Mouse (Mus musculus): Measurements from ENCODE around the gene Trpm5.
A peak's percentile ranks its signal among the peaks of the same experiment; 100 is the strongest.

Trpm5 gene

GRCm38 (mm10) chr7:143094592-143095553, at the start of gene Trpm5:
Gene Trpm5, minus strand, starts transcription at chr7:143094642.
- DNase-seq (ENCODE audit: low spot score in 2 of 2) = peak; percentile 32 to 39

DNA sequence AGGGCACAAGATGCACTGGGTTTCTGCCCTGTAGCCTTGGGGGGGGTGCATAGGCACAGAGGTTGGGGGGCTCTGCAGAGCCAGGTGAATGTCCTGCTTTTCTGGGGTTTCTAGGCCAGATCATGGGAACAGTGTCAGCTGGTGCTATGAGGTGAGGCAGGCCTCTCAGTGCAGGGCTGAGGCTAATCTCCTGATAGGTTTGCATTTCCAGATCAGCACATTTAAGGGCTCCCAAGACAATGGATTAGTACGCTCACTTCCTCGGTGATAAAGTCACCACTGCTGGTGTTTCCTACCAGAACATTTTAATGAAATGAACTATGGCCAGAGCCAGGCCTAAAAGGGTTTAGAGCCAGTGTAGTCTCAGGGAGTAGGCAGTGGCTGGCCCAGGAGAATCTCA, 48.2 kb upstream of the Trpm5 start:
- DNase-seq (ENCODE audit: low spot score in 2 of 2) = no peak

DNA sequence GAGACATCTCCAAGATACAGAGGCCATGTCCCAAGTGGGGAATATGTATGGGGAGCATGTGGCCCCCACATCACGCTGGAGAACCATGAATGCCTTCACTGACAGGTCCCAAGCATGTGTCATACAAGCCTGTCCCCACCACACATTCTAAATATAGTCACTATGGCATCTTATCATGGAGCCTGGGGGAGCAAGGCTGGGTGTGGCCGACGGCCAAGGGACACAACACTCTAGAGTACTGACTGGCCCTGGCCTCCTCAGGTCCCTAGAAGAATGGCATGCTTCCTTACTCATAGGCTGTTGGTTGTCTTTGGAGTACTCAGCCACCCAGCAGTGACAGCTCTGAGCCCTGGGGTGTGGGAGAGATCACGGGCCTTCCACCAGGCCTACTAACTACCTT, 45.5 kb upstream of the Trpm5 start:
- DNase-seq (ENCODE audit: low spot score in 2 of 2) = no peak

- peak; percentile 45 to 60 for DNase-seq (ENCODE audit: low spot score in 2 of 2)
Observed at GRCm38 (mm10) chr7:143138789-143139188, 44.3 kb upstream of the Trpm5 start.

DNA sequence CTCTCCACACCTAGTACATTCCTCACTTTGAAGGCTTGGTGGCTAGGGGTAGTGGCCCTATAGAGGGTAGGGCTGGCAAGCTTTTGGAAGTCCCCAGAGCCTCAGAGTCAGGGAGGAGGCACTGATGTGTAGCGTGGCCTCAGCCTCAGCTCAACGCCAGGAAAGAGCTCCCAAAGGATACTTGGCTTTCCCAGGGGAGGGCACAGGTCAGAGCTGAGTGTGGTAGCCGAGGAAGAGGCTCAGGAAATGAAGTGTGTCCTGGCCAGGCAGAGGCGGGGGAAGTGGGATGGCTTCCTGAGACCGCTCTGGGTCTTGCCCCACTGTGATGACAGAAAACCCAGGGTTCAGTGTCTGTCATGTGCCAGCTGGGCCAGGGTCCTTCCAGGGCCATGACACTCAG, 42.1 kb upstream of the Trpm5 start:
- no peak for DNase-seq (ENCODE audit: low spot score in 2 of 2)

DNA sequence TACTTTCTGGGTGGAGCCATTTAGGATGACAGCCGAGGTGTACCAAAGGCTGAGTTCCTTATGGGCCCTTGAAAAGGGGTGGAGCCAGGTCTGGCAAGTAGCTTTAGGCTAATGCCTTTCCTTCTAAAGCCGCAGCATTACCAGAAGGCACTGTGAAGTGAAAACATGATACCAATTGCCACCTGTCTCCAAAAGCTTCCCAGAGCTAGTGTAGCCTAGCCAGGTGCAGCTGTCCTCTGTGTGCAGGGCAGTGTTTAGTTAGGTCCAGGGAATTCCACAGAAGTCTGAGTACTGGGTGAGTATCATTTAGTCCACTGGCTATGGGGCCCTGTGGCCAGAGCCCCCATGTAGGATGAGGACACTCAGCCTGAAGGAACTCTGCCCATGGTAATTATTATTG, 41.7 kb upstream of the Trpm5 start:
- no peak for DNase-seq (ENCODE audit: low spot score in 2 of 2)

GRCm38 (mm10) chr7:143132815-143133214, 38.4 kb upstream of the Trpm5 start:
- no peak for DNase-seq (ENCODE audit: low spot score in 2 of 2)

DNA sequence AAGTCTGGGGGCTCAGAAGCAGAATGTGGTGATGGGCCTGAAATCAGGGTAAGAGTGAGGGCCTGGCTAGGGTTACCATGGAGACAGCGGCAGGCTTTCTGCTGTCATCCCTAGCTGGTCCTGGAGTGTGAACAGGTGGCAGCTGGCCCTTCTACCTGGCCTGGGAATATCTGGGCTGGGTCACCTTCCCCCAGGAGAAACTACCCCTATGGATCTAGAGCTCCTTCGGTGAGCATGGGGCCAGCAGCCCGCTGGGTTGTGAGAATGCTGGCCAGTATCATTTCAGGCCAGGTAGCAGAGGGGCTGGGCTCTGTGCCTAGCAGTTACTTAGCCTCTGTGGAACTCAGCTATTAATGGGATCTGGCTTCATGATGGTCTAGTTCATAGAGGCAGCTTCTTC, 30.5 kb upstream of the Trpm5 start:
- no peak for DNase-seq (ENCODE audit: low spot score in 2 of 2)

GRCm38 (mm10) chr7:143123876-143124669, 29.6 kb upstream of the Trpm5 start:
- no peak for DNase-seq (ENCODE audit: low spot score in 2 of 2)

DNA sequence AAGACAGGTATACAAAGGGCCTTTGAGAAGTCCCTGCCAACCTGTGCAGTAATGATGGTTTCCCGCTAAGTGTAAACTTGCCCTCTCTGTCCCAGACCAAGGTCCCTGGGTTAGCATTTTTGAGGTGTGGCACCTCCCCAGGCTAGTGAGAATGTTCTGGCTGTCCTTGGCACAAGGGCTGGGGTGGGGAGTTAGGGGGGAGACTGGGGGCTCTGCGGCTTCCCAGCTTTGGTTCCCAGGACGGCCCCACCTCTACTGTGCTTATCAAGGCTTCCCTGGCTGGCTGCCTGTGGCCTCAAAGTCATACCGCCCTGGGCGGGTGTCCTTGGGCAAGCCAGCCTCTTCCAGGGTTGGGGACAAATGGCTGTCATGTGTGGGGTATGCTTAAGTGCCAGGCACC, 27.7 kb upstream of the Trpm5 start:
- no peak for DNase-seq (ENCODE audit: low spot score in 2 of 2)

- DNase-seq (ENCODE audit: low spot score in 2 of 2) = no peak
Observed at GRCm38 (mm10) chr7:143119826-143120225, 25.4 kb upstream of the Trpm5 start.

- DNase-seq (ENCODE audit: low spot score in 2 of 2) = no peak
Observed at GRCm38 (mm10) chr7:143119407-143119806, 25.0 kb upstream of the Trpm5 start.

DNA sequence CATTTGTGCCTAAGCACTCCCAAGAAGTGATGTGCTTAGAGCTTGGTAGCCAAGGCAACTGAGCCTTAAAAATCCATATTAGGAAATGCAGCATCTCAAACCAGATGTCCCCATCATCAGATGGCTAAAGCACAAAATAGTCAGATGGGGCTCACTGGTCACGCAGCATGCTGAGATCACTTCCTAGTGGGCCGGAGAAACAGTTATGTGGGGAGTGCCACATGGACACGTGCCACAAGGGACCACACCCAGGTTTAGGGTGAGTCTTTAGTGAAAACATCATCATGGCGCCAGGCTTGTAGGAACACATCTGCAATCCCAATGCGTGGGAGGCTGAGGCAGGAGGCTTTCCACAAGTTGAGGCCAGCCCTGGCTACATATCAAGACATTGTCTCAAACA, 22.1 kb upstream of the Trpm5 start:
- DNase-seq (ENCODE audit: low spot score in 2 of 2) = no peak

DNA sequence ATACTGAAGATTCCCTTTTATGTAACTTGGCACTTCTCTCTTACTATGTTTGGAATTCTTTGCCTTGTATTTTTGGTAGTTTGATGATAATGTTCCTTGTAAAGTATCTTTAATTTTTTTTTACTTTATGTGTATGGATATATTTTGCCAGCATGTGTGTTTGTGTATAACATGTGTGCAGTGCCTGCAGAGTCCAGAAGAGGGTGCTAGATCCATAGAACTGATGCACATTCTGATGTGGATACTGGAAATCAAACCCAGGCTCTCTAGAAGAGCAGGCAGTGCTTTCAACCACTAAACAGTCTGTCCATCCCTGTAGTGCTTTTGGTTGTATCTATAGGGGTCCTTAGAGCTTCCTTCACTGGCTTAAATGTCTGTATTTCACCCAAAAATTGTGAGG, 20.3 kb upstream of the Trpm5 start:
- DNase-seq (ENCODE audit: low spot score in 2 of 2) = no peak

DNA sequence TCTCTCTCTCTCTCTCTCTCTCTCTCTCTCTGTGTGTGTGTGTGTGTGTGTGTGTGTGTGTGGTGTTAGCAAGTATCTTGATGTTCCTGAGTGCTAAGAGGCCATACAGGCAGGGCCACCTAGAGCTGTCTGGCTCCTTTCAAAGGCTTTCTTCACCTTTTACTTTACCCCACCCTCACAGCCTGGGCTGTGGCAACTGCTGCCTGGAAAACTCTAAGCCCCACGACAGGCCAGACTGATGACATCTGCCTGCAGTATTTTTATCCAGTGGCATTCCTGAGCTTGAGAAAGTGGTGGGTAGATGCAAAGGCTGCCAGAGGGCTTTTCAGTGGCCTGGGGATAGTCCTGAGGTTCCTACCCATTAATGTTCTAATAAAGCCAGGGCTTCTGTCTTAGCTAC, 18.0 kb upstream of the Trpm5 start:
- no peak for DNase-seq (ENCODE audit: low spot score in 2 of 2)

- DNase-seq (ENCODE audit: low spot score in 2 of 2) = no peak
Observed at GRCm38 (mm10) chr7:143111719-143112118, 17.3 kb upstream of the Trpm5 start.

DNA sequence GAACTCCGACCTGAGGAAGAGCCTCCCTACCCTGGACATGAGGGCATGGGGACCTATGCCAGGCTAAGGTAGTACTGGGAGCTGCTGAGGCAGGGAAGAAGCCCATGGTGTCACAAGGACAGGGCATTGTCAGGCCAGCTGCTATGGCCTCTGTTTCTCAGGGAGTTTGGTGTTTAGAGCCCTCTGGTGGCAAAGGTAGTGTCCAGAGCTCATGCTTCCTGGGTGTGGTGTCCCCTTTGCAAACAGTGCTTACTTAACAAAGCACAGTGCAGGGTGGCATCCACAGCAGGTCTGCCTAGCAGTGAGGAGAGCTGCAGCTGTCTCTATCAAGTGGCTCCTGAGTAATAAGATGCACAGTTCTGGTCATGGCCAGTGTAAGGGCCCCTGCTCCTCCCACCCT, 16.4 kb upstream of the Trpm5 start:
- no peak for DNase-seq (ENCODE audit: low spot score in 2 of 2)

GRCm38 (mm10) chr7:143109696-143110095, 15.3 kb upstream of the Trpm5 start:
- no peak for DNase-seq (ENCODE audit: low spot score in 2 of 2)

DNA sequence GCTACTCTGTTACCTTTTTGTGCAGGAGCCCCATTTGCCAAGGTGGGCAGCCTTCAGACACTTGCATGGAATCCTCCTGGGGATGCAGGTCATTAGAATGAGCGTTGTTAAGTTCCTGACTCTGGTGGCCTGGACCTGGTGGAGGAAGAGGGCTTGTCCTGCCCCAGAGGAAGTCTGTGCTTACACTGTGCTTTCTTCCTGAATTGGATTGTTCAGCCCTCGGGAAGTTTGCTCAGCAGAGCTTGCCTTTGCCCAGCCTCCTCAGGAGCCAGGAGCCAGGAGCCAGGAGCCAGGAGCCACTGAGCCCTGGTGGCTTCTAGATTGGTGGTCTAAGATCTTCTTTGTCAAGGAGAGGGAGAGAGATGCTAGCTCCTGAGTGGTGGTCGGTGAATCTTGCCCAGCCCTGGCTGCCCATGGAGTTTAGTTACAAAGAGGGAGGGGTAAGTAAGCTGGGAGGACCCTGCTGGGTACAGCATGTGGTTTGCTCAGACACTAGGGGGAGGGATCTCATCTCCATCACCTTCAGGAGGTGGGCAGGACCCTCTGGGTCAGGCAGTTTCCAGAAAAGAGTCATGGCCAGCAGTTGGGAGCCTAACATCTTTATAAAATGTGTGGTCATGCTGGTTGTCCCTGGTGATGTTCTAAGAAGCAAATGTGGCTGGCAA, 14.7 kb upstream of the Trpm5 start:
- no peak for DNase-seq (ENCODE audit: low spot score in 2 of 2)

- DNase-seq (ENCODE audit: low spot score in 2 of 2) = no peak
Observed at GRCm38 (mm10) chr7:143108200-143108599, 13.8 kb upstream of the Trpm5 start.

DNA sequence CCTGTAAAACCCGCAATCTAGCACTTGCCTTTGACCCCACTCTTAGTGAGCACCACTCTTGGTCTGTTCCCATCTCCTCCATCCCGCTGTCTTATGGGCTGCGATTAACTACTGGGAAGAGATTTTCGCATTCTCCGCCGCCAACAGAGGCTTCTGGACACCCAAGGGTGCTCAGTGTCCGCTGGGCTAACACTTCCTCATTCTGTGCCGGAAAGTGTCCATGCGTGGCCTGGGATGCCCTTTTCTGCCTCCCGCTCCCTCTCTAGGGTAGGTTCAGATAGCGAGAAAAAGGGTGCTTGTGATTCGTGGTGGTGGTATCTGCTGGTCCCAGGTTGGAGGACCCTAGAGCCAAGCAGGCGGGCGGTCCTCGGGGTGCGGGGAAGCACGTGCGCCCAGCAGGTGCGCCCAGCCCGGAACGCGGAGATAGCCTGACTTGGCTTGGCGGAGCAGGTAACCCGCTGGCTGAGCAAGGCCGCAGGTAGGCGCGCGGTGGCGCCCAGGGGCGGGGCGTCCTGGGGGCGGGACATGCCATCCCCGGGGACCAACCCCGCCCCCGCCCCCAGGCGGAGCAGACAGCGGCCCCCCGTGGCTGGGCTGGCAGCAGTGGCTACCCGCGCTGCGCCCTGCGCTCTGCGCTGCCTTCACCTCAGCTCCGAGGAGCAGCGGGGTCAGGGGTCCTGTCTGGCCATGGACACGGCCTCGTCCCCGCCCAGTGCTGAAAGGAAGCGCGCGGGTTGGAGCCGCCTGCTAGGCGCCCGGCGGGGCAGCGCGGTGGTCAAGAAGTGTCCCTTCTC, 12.4 kb upstream of the Trpm5 start:
- DNase-seq (ENCODE audit: low spot score in 2 of 2) = no peak

- DNase-seq (ENCODE audit: low spot score in 2 of 2) = no peak
Observed at GRCm38 (mm10) chr7:143106062-143106461, 11.6 kb upstream of the Trpm5 start, which contains the start of gene Kcnq1. Gene Kcnq1, plus strand, starts transcription at chr7:143106362.

Measured in frontal cortex, postnatal 25 days (tissue).